Mouse (Mus musculus): ENCODE results near the gene Orm1.

The Orm1 gene

GRCm38 (mm10) chr4:63355877-63356665 is 11.7 kb downstream of the Orm1 start, which contains the start of gene Orm3:
Gene Orm3, plus strand, starts transcription at chr4:63356162.
- no peak for DNase-seq (ENCODE audit: extremely low read depth, low read depth, low spot score)

DNA sequence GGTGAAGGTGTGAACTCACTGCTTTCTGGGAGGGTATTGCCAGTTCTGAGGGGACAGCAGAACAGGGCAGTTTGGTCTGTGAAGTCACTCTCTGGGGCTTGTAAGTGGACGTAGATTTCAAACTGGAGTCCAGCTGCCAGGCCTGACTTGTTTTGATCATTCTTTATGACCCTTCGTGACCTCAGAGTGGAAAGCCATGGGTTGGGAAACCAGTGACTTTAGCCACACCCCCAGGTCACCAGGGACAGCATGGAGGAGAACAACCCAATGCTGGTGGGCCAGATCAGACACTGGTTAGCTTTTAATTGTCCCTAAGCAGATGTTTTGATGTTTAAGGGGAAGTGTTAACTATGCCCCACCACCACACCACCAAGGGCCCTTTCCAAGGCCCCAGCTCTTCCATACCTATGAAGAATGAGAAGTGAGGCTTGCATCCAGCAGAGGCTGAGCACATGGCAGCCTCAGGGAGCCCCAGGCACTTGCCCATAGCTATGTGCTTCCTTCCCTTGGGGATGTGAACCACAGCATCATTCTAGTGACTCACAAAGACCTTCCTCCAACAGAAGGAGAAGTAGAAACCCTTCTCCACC is 12.7 kb downstream of the Orm1 start:
- no peak for DNase-seq (ENCODE audit: extremely low read depth, low read depth, low spot score)

DNA sequence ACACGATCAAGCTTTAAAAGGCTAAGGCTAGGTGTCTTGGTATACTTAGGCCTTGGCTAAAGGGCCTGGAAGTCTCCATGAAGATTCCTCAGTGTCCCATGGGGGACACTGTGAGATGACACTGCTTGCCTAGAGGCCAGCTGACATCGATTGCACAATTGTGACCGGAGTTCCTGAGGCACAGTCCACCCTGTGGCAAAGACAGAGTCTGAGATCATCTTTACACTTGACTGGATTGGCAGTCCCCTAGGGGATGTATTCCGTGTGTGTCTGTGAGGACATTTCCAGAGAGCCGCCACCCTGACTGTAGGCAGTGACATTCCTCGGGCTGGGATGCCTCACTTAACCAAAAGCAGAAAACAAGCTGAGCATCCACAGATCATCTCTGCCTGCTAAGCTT is 15.5 kb downstream of the Orm1 start:
- no peak for DNase-seq (ENCODE audit: extremely low read depth, low read depth, low spot score)

GRCm38 (mm10) chr4:63362150-63362549 is 17.8 kb downstream of the Orm1 start, which contains the start of gene Orm2:
Gene Orm2, plus strand, starts transcription at chr4:63362449.
- DNase-seq (ENCODE audit: extremely low read depth, low read depth, low spot score) = no peak

GRCm38 (mm10) chr4:63368577-63368976 is 24.2 kb downstream of the Orm1 start:
- no peak for DNase-seq (ENCODE audit: extremely low read depth, low read depth, low spot score)

DNA sequence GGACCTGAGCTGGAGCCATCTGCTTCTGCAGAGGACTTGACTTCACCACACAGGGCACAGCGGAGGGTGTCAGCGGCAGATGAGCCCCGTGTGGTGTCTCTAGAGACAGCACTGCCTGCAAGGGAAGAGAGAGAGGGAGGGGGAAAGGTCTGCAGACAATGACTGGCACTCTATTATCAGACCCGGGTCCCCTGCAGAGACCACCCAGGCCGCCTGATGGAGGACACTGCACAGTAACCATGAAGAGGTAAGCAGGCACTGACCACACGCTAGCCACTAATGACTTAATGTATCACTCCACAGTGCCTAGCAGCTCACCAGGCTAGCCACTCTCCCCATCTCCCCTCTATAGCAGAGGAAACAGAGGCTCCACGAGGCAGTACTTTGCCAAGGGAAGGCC is 26.5 kb downstream of the Orm1 start:
- DNase-seq (ENCODE audit: extremely low read depth, low read depth, low spot score) = no peak

DNA sequence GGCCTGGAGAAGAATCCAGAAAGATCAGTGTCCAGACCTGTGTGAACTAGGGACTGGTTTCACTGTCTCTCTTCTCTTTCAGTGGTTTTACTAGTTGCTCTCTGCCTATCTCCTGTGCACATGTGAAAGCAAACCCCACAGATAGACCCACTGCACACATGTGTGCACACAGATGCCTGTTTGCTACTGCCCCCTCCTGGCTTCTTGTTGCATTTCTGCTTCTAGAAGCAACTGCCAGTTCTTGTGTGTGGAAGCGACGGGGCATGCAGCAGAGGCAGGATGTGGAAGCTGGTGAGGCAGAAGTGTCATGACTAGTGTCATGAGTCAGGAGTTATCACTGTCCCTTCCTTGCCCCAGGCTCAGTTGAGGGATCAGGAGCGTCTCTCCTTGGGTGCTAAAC is 27.5 kb downstream of the Orm1 start:
- no peak for DNase-seq (ENCODE audit: extremely low read depth, low read depth, low spot score)

- DNase-seq (ENCODE audit: extremely low read depth, low read depth, low spot score) = no peak
These were observed 29.0 kb downstream of the Orm1 start for GRCm38 (mm10) chr4:63373404-63373803.

- no peak for DNase-seq (ENCODE audit: extremely low read depth, low read depth, low spot score)
These were observed 30.0 kb downstream of the Orm1 start for GRCm38 (mm10) chr4:63374331-63374730.

DNA sequence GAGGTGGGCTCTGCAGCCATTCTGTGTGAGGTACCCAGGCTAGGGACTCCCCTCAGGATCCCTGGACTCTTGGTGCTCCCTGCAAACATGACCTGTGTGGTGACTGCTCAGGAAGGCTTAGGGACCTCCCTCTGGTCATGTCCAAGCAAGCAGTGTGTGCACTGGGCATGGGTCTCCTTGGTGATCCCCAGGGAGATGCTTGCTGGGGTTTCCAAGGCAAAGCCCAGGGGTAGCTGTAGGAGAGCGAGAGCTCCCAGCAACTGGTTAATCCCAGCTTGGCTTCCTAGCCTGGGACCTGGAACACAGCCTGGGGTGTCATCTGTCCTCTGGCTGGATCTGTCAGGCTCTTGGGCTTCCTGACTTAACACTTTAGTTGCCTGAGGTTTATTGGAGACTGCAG is 31.0 kb downstream of the Orm1 start:
- DNase-seq (ENCODE audit: extremely low read depth, low read depth, low spot score) = no peak

GRCm38 (mm10) chr4:63377483-63377882 is 33.1 kb downstream of the Orm1 start:
- DNase-seq (ENCODE audit: extremely low read depth, low read depth, low spot score) = no peak

GRCm38 (mm10) chr4:63382676-63383369 is 38.5 kb downstream of the Orm1 start:
- no peak for DNase-seq (ENCODE audit: extremely low read depth, low read depth, low spot score)

- no peak for DNase-seq (ENCODE audit: extremely low read depth, low read depth, low spot score)
These were observed 39.1 kb downstream of the Orm1 start for GRCm38 (mm10) chr4:63383474-63383873.

- DNase-seq (ENCODE audit: extremely low read depth, low read depth, low spot score) = no peak
These were observed 39.9 kb downstream of the Orm1 start for GRCm38 (mm10) chr4:63384262-63384661.

GRCm38 (mm10) chr4:63385253-63385652 is 40.9 kb downstream of the Orm1 start:
- no peak for DNase-seq (ENCODE audit: extremely low read depth, low read depth, low spot score)

DNA sequence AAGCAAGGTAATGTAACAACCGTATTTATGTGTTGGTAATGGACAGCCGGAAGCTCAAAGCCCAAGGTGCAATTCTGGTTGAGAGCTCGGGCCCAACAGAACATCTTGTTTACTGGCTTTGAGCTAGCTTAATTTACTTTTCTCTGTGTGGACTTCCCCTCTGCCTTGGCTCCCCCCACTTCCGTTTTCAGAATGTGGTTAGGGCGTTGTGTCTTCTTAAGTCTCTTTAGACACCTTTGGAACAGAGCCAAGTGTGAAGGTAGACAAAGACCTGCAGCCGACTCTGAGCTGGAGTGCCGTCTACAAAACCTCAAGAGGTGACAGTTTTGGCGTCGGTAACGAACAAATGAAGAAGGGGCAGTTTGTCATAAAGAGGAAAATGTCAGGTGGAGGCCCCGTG is 41.4 kb downstream of the Orm1 start:
- DNase-seq (ENCODE audit: extremely low read depth, low read depth, low spot score) = no peak

- no peak for DNase-seq (ENCODE audit: extremely low read depth, low read depth, low spot score)
These were observed 43.7 kb downstream of the Orm1 start for GRCm38 (mm10) chr4:63388029-63388428.

GRCm38 (mm10) chr4:63389121-63389886 is 44.9 kb downstream of the Orm1 start:
- DNase-seq (ENCODE audit: extremely low read depth, low read depth, low spot score) = no peak

DNA sequence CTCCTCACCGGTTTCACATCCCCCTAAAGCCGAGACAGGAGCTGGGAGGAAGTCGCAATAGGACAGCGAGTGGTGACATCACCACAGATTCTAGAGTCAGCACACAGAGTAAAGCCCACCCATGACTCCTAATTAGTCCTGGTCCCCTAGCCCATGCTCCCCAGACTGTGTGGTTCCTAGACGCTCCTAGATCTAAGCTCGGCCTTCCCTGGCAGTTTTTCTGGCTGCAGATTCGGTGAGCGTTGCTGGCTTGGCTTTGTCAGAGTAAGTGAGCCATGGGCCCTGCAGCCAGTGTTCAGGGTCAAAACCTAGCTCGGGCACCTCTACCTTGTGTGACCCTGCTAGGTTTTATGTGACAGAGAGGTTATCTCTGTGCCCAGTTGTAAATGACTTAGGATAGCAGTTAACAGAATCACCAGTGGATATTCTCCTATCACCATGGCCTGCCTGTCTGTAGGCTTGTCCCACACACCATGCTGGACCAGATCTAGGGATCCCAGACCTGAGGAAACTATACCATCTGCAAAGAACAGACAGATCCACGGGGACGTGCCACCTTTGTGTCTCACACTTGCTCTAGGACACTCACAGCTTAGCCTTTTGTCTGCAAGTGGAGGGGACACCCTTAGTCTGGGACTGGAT is 45.6 kb downstream of the Orm1 start:
- no peak for DNase-seq (ENCODE audit: extremely low read depth, low read depth, low spot score)

DNA sequence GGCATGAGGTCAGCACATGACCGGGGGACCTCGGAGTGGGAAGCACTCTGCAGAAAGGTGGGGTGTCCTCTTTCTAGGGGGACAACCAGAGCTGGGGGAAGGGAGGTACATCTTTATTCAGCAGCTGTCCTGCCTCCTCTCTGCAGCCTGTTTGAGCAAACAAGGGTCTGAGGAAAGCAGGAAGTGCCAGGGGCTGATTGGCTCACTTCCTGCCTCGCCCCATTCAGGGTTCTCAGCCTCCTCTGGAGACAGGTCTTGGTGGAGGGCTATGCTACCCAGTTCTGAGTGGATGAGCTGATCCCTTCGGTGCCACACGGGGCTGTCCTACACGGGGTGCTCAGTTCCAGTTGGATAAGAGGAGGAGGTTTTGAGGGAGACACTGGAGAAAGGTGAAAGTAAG is 47.0 kb downstream of the Orm1 start:
- DNase-seq (ENCODE audit: extremely low read depth, low read depth, low spot score) = no peak

All from fat pad, adult 2 months (tissue).